Mouse (Mus musculus): ENCODE measurements around the gene Tgif1.
"Not testable (repeated sequence)": the region's sequence is repeated elsewhere in the genome, so short reads cannot be mapped to it uniquely, and the experiment has no call there.

Tgif1 gene

GRCm38 (mm10) chr17:70845543-70845942, 7.8 kb downstream of the Tgif1 start:
- no peak for DNase-seq (ENCODE audit: low spot score in 2 of 2)

- DNase-seq (ENCODE audit: low spot score in 2 of 2): no peak
These were observed 8.4 kb downstream of the Tgif1 start for GRCm38 (mm10) chr17:70844971-70845370.

- no peak for DNase-seq (ENCODE audit: low spot score in 2 of 2)
These were observed 10.1 kb downstream of the Tgif1 start for GRCm38 (mm10) chr17:70843252-70843651.

- DNase-seq (ENCODE audit: low spot score in 2 of 2): no peak
These were observed 14.8 kb downstream of the Tgif1 start for GRCm38 (mm10) chr17:70838533-70838932.

- DNase-seq (ENCODE audit: low spot score in 2 of 2): no peak
These were observed 15.3 kb downstream of the Tgif1 start for GRCm38 (mm10) chr17:70838031-70838430.

- not testable (repeated sequence) for DNase-seq (ENCODE audit: low spot score in 2 of 2)
These were observed 15.9 kb downstream of the Tgif1 start for GRCm38 (mm10) chr17:70837474-70837873.

- no peak for DNase-seq (ENCODE audit: low spot score in 2 of 2)
These were observed 16.5 kb downstream of the Tgif1 start for GRCm38 (mm10) chr17:70836820-70837219.

- no peak for DNase-seq (ENCODE audit: low spot score in 2 of 2)
These were observed 18.1 kb downstream of the Tgif1 start for GRCm38 (mm10) chr17:70835071-70835790.

GRCm38 (mm10) chr17:70834430-70834965, 18.8 kb downstream of the Tgif1 start:
- DNase-seq (ENCODE audit: low spot score in 2 of 2): no peak

GRCm38 (mm10) chr17:70832544-70832943, 20.8 kb downstream of the Tgif1 start:
- DNase-seq (ENCODE audit: low spot score in 2 of 2): peak in 1 of 2 experiments; percentile 43

- no peak for DNase-seq (ENCODE audit: low spot score in 2 of 2)
These were observed 21.8 kb downstream of the Tgif1 start for GRCm38 (mm10) chr17:70831591-70831990.

- DNase-seq (ENCODE audit: low spot score in 2 of 2): no peak
These were observed 23.2 kb downstream of the Tgif1 start for GRCm38 (mm10) chr17:70829943-70830715.

- DNase-seq (ENCODE audit: low spot score in 2 of 2): no peak
These were observed 24.1 kb downstream of the Tgif1 start for GRCm38 (mm10) chr17:70829217-70829616.

GRCm38 (mm10) chr17:70828569-70828968, 24.8 kb downstream of the Tgif1 start:
- DNase-seq (ENCODE audit: low spot score in 2 of 2): no peak

GRCm38 (mm10) chr17:70828180-70828528, 25.2 kb downstream of the Tgif1 start:
- DNase-seq (ENCODE audit: low spot score in 2 of 2): no peak

- not testable (repeated sequence) for DNase-seq (ENCODE audit: low spot score in 2 of 2)
These were observed 25.7 kb downstream of the Tgif1 start for GRCm38 (mm10) chr17:70827463-70828179.

GRCm38 (mm10) chr17:70826227-70826626, 27.1 kb downstream of the Tgif1 start:
- DNase-seq (ENCODE audit: low spot score in 2 of 2): no peak

- DNase-seq (ENCODE audit: low spot score in 2 of 2): no peak
These were observed 30.3 kb downstream of the Tgif1 start for GRCm38 (mm10) chr17:70823083-70823482.

GRCm38 (mm10) chr17:70817862-70818451, 35.4 kb downstream of the Tgif1 start:
- no peak for DNase-seq (ENCODE audit: low spot score in 2 of 2)

- DNase-seq (ENCODE audit: low spot score in 2 of 2): no peak
These were observed 38.3 kb downstream of the Tgif1 start for GRCm38 (mm10) chr17:70815001-70815400.

GRCm38 (mm10) chr17:70810795-70811194, 42.6 kb downstream of the Tgif1 start:
- DNase-seq (ENCODE audit: low spot score in 2 of 2): no peak

- no peak for DNase-seq (ENCODE audit: low spot score in 2 of 2)
These were observed 43.6 kb downstream of the Tgif1 start for GRCm38 (mm10) chr17:70809776-70810175.
